Mouse (Mus musculus) midbrain, embryonic 11.5 days (tissue): Measurements from ENCODE around the gene Kdm6b. TPM values are rescaled to one million over a fixed set of nuclear protein-coding genes. Genes with fewer than 3 reads are reported as not detected.

Experiments used
- ATAC-seq: fragments of 200-750 bp; cut with Nextera tagmentation; 2 replicates; pipeline ENCODE4 v1.8.0; 2017; ENCODE audit warnings: moderate TSS enrichment, moderate library complexity; ENCODE audit not compliant: low FRiP score
- DNase-seq: peaks from one replicate; pipeline ENCODE4 v3.0.0; 2015; ENCODE audit warnings: low spot score; ENCODE audit errors: missing footprints
- H3K27ac ChIP-seq: fragments of 300-500 bp; sonication (generic); 2 replicates; pipeline ENCODE4 v1.5.1; 2014; ENCODE audit warnings: low read depth, low read length
- H3K27me3 ChIP-seq: fragments of 300-500 bp; sonication (generic); 2 replicates; pipeline ENCODE4 v1.6.1; 2014; ENCODE audit warnings: mild to moderate bottlenecking, low read length, moderate library complexity, mixed read lengths; ENCODE audit not compliant: control insufficient read depth, insufficient read depth
- H3K36me3 ChIP-seq: fragments of 300-500 bp; sonication (generic); 2 replicates; pipeline ENCODE4 v1.6.1; 2014; ENCODE audit warnings: mild to moderate bottlenecking, low read length, moderate library complexity, mixed read lengths; ENCODE audit not compliant: control insufficient read depth, insufficient read depth
- H3K4me1 ChIP-seq: fragments of 300-500 bp; sonication (generic); 2 replicates; pipeline ENCODE4 v1.6.1; 2014; ENCODE audit warnings: low read length; ENCODE audit not compliant: control insufficient read depth, insufficient read depth
- H3K4me2 ChIP-seq: fragments of 300-500 bp; sonication (generic); 2 replicates; pipeline ENCODE4 v1.6.1; 2014; ENCODE audit warnings: mild to moderate bottlenecking, moderate library complexity
- H3K4me3 ChIP-seq: fragments of 300-500 bp; sonication (generic); 2 replicates; pipeline ENCODE4 v1.5.1; 2014; ENCODE audit warnings: low read depth, low read length
- H3K9ac ChIP-seq: fragments of 300-500 bp; sonication (generic); 2 replicates; pipeline ENCODE4 v1.6.1; 2014; ENCODE audit warnings: low read length
- H3K9me3 ChIP-seq: fragments of 300-500 bp; sonication (generic); 2 replicates; pipeline ENCODE4 v1.6.1; 2016; ENCODE audit warnings: low read length; ENCODE audit not compliant: control insufficient read depth
- WGBS: fragments of 180-500 bp; shearing (Covaris S2); extraction: QIAGEN DNeasy Blood & Tissue Kit; methylation state at CpG from one replicate; pipeline ENCODE4 v1.1.7; 2014; 5-methylcytosine and 5-hydroxymethylcytosine counted together
- polyA plus RNA-seq: library from polyadenylated mRNA; unstranded; fragments of >200 nt; fragmentation: Nextera tagmentation; extraction: Ambion mirVana; gene quantifications from 2 replicates; pipeline ENCODE4 v1.2.1, GENCODE M21; 2014

Gene Kdm6b
- polyA plus RNA-seq, 1 experiment from 2014 or later = 31.7 TPM

GRCm38 (mm10) chr11:69384979-69385378, 28.5 kb downstream of the Kdm6b start:
- Histone ChIP-seq H3K9ac (no peak overlapping the region), H3K9me3 (no peaks in the 10 kb centered on the region), H3K36me3 (no peaks in the 10 kb centered on the region), H3K4me3 (no peak overlapping the region), H3K27me3 (no peaks in the 10 kb centered on the region), H3K4me2 (no peak overlapping the region), H3K4me1 (no peaks in the 10 kb centered on the region), H3K27ac (no peak overlapping the region)
- no peak for DNase-seq
- no peak for ATAC-seq
- WGBS = 81% methylated on average over 6 of the region's 6 CpGs

DNA sequence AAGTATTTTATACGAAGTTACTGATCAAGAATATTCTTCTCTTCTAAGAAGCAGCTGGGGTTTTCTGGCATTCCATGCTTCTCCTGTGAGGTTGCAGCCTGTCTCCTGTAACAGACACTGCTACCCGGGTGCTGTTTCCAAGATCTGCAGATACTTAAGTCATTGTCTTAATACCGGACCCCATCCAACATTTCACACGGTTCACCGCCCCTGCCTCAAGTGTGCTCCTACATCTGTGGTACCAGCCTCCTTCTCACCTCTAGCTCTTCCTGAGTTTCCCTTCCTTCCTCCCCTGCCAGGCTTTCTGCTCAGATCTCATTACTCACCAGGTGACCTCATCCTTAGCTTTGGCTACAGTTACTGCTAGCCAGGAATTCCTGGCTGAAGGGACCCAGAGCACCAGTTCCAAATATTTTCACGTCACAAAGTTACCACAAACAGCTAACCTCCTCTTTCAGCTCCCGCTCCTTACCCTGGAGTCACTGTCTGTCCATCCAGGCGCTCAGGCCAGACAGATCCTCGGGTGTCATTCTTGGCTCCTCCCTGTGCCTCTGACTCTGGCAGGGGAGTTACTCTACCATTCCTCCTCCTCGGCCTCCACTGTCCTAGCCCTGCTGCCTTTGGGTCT, 30.9 kb downstream of the Kdm6b start:
- no peak for DNase-seq
- Histone ChIP-seq H3K4me3 (no peak overlapping the region), H3K27me3 (no peaks in the 10 kb centered on the region), H3K9ac (no peak overlapping the region), H3K36me3 (no peaks in the 10 kb centered on the region), H3K9me3 (no peaks in the 10 kb centered on the region), H3K27ac (no peak overlapping the region), H3K4me1 (no peaks in the 10 kb centered on the region), H3K4me2 (no peak overlapping the region)
- ATAC-seq = no peak
- 74% methylated on average over 10 of the region's 10 CpGs for WGBS

- no peak for ATAC-seq
- Histone ChIP-seq H3K27me3 (no peaks in the 10 kb centered on the region), H3K9me3 (no peaks in the 10 kb centered on the region), H3K4me3 (no peak overlapping the region), H3K4me1 (no peaks in the 10 kb centered on the region), H3K9ac (no peak overlapping the region), H3K27ac (no peak overlapping the region), H3K4me2 (no peak overlapping the region), H3K36me3 (no peaks in the 10 kb centered on the region)
- 87% methylated on average over 6 of the region's 6 CpGs for WGBS
- no peak for DNase-seq
These were observed 32.1 kb downstream of the Kdm6b start for GRCm38 (mm10) chr11:69381356-69381755.

- Histone ChIP-seq H3K27ac (no peak overlapping the region), H3K27me3 (no peaks in the 10 kb centered on the region), H3K4me1 (no peaks in the 10 kb centered on the region), H3K4me3 (no peak overlapping the region), H3K36me3 (no peaks in the 10 kb centered on the region), H3K9me3 (no peaks in the 10 kb centered on the region), H3K4me2 (no peak overlapping the region), H3K9ac (no peak overlapping the region)
- ATAC-seq (no peak), DNase-seq (no peak)
- 99% methylated on average over 3 of the region's 3 CpGs for WGBS
These were observed 33.9 kb downstream of the Kdm6b start for GRCm38 (mm10) chr11:69379600-69379999.

- Histone ChIP-seq H3K4me3 (no peak overlapping the region), H3K27me3 (no peaks in the 10 kb centered on the region), H3K36me3 (no peaks in the 10 kb centered on the region), H3K4me2 (no peak overlapping the region), H3K4me1 (no peaks in the 10 kb centered on the region; the same call in 1 of the 2 replicates), H3K27ac (no peak overlapping the region), H3K9ac (no peak overlapping the region), H3K9me3 (no peaks in the 10 kb centered on the region; the same call in 1 of the 2 replicates)
- DNase-seq = no peak
- 83% methylated on average over 3 of the region's 3 CpGs for WGBS
- ATAC-seq = no peak
These were observed 35.7 kb downstream of the Kdm6b start for GRCm38 (mm10) chr11:69377766-69378165.

DNA sequence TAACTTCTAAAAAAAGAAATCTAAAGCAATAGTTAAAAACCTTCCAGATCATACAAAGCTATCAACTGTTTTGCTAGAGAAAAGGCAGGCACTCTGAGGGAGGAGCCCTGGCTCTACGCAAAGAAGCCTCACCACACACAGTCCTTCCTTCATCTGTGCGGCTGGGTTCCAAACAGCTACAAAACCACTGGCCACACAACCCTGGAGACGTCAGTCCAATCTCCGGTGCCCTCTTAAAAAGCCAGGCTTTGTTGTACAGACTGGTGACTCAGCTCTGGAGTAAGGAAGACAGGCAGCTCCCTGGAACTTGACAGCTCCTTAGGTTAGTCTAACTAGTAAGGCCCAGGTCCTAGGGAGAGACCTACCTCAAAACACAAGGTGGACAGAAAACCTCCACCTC, 37.8 kb downstream of the Kdm6b start:
- Histone ChIP-seq H3K4me1 (peaks cover 11% of the 10 kb centered on the region), H3K36me3 (no peaks in the 10 kb centered on the region), H3K4me2 (no peak overlapping the region), H3K27me3 (no peaks in the 10 kb centered on the region), H3K4me3 (no peak overlapping the region), H3K9me3 (no peaks in the 10 kb centered on the region; the same call in 1 of the 2 replicates), H3K27ac (no peak overlapping the region), H3K9ac (no peak overlapping the region)
- no peak for DNase-seq
- no peak for ATAC-seq
- 91% methylated on average over 4 of the region's 4 CpGs for WGBS

DNA sequence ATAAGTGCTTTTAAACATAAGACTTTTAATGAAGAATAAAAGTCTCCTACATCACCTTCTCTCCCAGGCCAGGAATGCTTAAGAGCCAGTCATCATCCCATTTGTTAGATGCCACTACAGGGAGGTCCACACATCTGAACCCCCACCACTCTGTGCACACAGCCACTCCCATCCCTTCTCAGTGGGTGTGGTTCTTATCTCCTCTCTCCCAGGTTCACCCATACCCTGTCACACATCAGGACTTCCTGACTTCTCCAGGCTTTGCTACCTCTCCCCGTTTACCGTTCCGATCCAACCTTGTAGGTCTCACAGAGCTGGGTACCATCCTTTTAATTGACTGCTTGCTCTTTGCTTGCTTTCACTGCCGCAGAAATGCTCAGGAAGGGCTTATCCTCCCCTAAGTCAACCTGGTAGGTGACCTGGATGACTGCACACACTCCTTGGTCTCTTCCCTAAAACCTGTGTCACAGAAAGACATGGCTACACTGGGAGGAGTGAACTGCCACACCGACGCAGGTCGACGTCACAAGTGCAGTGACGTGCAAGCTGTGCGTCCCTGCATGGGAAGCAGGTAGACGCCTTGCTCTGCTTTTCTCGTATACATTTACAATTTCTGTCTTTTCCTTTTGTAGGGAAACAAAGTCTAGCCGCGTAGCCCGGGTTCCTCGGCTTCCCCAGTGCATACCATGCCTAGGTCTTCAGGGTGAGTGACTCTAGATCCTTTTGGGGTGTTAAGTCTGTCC, 40.1 kb downstream of the Kdm6b start:
- Histone ChIP-seq H3K27me3 (no peaks in the 10 kb centered on the region), H3K4me3 (no peak overlapping the region), H3K27ac (no peak overlapping the region)

GRCm38 (mm10) chr11:69372780-69373170, 40.7 kb downstream of the Kdm6b start:
- no peak overlapping the region for H3K27ac ChIP-seq

More for the DNA sequence above, 40.1 kb downstream of the Kdm6b start:
- no peak overlapping the region for H3K4me2 ChIP-seq
- no peaks in the 10 kb centered on the region; the same call in 1 of the 2 replicates for H3K9me3 ChIP-seq
- H3K9ac ChIP-seq = no peak overlapping the region
- H3K4me1 ChIP-seq = peaks cover 18% of the 10 kb centered on the region
- ATAC-seq (no peak), DNase-seq (no peak)
- 89% methylated on average over 16 of the region's 16 CpGs for WGBS
- H3K36me3 ChIP-seq = no peaks in the 10 kb centered on the region

DNA sequence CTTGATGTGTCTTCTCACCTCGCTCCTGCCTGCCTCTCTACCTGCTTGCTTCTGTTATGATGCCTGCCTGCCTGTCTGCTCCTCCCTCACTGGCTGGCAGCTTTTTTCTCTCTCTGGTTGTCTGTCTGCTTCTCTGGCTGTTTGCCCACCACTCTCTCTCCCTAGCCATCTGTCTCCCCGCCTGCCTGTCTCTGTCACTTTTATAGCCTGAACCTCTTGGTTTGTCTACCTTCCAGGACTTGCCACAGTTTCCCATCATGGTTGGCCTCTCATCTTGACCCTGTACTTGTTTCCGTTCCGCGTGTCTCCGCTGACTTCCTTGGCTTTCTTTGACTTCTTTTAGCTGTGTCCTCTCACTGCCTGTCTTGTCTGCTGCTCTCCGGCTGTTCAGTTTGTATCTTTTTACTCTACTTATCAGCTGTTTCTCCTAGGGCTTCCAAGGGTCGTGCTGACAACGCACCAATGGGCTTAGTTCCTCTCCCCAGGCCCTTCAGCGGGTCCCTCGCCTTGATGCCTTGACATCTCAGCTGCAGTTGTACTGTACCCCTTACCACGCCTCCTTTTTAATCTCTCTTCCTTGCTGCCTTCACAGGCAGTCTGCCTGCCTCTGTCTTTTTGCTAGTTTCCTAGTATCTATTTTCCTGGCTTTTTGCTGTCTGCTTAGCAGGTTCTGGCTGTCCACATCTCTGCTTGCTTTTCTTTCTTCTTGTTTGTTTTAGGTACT, 41.3 kb downstream of the Kdm6b start:
- H3K9ac ChIP-seq = no peak overlapping the region
- H3K4me3 ChIP-seq = no peak overlapping the region
- peaks cover 27% of the 10 kb centered on the region for H3K4me1 ChIP-seq
- no peak overlapping the region for H3K27ac ChIP-seq
- H3K27me3 ChIP-seq = no peaks in the 10 kb centered on the region
- H3K36me3 ChIP-seq = no peaks in the 10 kb centered on the region
- 68% methylated on average over 12 of the region's 12 CpGs for WGBS
- no peaks in the 10 kb centered on the region; the same call in 1 of the 2 replicates for H3K9me3 ChIP-seq
- no peak for DNase-seq
- no peak for ATAC-seq
- H3K4me2 ChIP-seq = no peak overlapping the region

More at GRCm38 (mm10) chr11:69372780-69373170, 40.7 kb downstream of the Kdm6b start:
- H3K4me2 ChIP-seq = no peak overlapping the region
- peaks cover 22% of the 10 kb centered on the region for H3K4me1 ChIP-seq
- DNase-seq = no peak
- H3K27me3 ChIP-seq = no peaks in the 10 kb centered on the region
- no peak overlapping the region for H3K4me3 ChIP-seq
- no peaks in the 10 kb centered on the region; the same call in 1 of the 2 replicates for H3K9me3 ChIP-seq
- no peak for ATAC-seq
- H3K36me3 ChIP-seq = no peaks in the 10 kb centered on the region
- 66% methylated on average over 3 of the region's 3 CpGs for WGBS
- no peak overlapping the region for H3K9ac ChIP-seq
